Mouse (Mus musculus) ES-E14 (cell line): ENCODE measurements around the gene Cbr4.

Source experiments
- CHD2 ChIP-seq: IDR thresholded peaks from 2 replicates; pipeline ENCODE4 v1.6.1; 2014; ENCODE audit warnings: mild to moderate bottlenecking, low read depth, low read length, inconsistent platforms
- MAFK ChIP-seq: IDR thresholded peaks from 2 replicates; pipeline ENCODE4 v1.6.1; 2014; ENCODE audit warnings: mild to moderate bottlenecking, low read depth, low read length, inconsistent platforms; ENCODE audit not compliant: insufficient read depth
- ZNF384 ChIP-seq: IDR thresholded peaks from 2 replicates; pipeline ENCODE4 v1.6.1; 2012; ENCODE audit warnings: low read depth, low read length, inconsistent platforms

DNA sequence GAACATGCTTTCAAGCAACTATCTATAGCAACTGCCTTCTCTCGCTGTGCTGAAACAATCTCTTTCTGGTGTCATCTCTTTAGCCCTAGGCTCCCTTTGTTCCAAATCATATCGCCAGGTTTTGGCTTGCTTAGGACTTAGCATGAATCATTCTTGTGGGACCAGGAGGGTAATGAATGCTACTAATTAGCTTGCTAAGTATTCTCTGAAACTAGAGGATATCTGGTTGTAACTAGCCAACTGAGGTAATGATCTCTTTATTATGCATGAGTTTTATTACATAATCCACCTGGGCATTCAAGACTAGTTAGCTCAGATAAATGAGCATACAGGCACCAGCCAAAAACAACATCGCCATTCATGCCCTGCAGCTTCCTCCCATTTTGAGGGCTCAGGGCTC, 44.5 kb upstream of the Cbr4 start:
- TF ChIP-seq MAFK (no peak), CHD2 (no peak), ZNF384 (no peak)
